Mouse (Mus musculus): ENCODE results near the gene 4933415A04Rik.

GRCm38 (mm10) chr11:43575061-43575375, 11.8 kb upstream of the 4933415A04Rik start:
- TF ChIP-seq POLR2A (IDR thresholded peaks at IDR 0.05; ENCODE audit: control insufficient read depth in 1 of 2, insufficient read depth in 1 of 2, low read depth in 1 of 2, low read length in 2 of 2, poor library complexity in 1 of 2) (no peak), ETS1 (IDR thresholded peaks at IDR 0.05; ENCODE audit: low read depth, low read length) (no peak)
